Mouse (Mus musculus) brain, embryonic 18.5 days (tissue): ENCODE data around the gene Syn2.

ENCODE experiments used
- DNase-seq: peaks from one replicate; pipeline ENCODE4 v3.0.0-alpha.2; 2012; ENCODE audit warnings: low read depth, low spot score

The Syn2 gene

DNA sequence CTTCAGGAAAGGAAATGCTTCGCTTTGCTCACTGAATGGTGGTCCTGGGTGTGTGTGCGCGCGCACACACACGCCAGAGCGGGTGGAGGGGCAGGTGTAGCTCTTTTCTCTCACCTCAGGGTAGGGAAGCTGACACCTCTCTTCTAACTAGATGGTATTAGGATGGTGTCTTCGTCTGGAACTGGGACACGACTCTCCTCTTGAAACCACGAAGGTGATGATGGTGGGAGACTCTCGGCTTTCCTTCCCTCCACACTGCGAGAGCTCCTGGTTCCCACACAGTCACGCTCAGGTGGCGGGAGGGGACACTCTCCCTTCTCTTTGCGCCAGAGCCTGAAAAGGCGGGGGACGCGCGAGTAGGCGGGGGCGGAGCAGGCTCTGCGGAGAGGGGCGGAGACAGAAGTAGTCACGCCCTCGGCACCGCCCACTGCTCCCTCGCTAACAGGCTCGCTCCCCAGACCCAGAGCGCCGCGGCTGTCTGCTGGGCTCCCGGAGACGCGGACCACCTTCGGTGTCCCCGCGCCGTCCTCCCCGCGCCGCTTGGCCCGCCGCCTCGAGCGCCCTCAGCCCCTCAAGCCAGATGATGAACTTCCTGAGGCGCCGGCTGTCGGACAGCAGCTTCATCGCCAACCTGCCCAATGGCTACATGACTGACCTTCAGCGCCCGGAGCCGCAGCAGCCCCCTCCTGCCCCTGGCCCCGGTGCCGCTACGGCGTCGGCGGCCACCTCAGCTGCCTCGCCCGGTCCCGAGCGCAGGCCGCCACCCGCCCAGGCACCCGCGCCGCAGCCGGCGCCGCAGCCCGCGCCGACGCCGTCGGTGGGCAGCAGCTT, at the start of gene Syn2:
Gene Syn2 (plus strand): TSS at position 402 of the 831 bp plus-strand sequence.
- DNase-seq: peak; percentile 74

DNA sequence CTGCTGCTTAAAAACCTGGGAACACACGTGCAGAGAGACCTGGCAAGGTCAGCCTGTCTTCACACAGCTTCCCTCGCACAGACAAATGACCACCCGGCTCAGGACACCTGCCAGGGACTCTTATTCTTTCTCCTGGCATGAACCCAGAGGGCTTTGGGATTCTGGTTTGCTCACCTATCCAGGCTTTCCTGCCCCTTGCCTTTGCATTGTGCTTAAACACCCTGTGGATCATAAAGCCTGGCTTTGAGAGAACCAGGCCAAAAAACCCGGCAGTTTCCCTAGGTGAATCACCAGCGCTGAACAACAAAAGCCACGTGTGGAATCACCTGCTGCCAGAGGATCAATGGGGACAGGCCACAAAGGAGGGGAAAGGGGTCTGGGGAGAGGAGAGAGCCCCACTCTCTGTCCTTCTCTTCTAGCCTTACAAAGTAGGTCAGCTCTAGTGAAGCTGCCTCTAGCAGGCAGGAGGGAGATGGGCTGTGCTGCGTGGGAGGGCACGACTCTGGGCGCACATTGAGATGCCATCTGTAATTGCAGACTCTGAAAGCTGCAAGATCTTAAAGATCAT, 49.3 kb upstream of the Syn2 start:
- DNase-seq: no peak

DNA sequence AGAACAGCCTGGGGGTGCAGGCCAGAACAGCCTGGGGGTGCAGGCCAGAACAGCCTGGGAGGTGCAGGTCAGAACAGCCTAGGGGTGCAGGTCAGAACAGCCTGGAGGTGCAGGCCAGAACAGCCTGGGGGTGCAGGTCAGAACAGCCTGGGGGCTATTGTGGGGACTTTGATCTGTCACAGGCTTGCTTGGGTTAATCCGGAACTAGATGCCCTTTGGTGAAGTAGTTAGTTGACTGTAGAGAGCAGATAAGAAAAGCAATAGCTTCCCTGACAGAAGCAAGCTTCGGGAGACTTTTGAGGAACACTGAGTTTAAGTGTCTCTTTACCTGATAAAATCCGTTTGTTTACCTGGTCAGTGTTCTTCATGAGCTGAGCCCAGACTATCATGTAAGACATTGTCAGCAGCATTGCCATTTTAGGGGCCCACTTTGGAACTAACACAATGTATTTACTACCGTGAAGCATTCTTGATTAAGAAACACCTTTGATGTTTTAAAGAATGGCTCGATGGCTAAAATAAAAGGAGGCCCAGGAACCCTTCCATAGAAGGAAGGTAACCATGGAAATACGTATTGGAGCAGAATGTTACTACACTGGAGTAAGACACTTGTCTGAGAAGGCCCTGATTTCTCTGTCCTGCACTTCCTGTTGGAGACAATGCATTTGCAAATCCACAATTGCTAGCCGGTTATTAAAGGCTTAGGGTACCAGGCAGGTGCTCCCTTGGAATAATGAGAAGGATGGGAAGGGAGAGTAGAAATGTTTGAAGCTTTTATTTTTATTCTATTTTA, 46.2 kb upstream of the Syn2 start:
- no peak for DNase-seq

DNA sequence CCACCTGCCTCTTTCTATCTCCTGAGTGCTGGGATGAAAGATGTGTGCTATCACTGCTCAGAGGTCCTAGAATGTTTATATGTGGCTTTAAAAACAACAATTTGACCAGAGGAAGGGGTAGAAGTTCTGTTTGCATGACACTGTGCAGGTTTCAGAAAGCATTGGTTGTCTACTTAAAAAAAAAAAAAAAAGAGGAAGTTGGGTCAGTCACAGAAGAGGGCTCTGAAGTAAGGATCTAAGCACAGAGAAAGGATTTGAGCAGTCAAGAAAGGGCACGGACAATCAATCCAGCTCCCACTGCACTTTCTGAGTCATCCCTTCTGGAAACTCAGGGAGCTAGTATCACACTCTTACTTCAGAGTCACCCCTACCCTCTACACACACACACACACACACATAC, 43.0 kb upstream of the Syn2 start:
- no peak for DNase-seq

DNA sequence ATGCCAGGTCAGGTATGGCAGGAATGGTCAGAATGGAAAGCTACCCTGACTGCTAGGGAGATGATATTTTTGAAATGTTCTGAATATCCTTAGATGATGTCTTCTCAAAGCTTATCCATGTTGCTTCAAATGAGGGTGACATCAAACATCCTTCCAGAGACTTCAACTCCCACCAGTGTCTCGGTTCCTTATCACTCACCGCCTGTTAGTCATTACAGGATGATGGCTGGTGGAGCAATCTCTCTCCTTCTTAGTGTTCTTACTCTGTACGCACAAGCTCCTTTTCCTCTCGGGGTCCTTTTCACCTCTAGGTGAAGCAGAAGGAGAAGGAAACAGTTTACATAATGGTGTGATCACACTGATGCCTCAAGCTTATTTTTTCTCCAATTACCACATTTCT, 32.2 kb upstream of the Syn2 start:
- DNase-seq: no peak

DNA sequence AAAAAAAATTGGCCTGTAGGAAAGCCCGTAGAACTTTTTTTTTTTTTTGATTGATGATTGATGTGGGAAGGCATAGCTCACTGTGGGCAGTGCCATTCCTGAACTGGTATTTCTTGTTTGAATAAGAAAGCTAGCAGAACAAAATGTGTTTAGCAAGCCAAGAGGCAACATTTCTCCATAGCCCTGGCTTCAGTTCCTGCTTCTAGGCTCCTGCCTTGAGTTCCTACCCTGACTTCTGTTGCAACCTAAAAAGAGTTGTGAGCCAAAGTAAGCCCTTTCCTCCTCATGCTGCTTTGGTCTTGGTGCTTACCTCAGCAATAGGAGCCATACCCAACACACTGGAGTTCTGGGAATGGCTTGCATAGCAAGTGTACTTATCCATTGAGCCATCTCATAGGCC, 23.3 kb upstream of the Syn2 start:
- DNase-seq: no peak

DNA sequence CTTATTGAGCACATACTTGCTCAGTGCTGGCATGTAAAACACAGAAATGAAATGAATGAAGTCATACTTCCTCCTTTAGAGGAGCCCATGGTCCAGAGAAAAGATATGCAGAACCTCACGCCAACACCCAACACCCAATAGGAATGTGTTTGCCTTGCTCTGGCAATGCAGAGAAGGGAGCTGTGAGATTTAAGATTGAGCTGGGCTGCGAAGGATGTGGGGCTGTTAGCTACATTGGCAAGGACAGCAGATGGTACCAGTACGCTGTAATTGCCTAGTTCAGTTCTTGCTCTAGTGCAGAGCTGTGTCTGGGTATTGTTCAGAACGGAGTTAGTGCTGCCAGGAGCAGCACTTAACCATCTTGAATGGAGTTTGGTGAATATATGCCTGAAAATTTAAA, 12.5 kb upstream of the Syn2 start:
- DNase-seq: no peak

DNA sequence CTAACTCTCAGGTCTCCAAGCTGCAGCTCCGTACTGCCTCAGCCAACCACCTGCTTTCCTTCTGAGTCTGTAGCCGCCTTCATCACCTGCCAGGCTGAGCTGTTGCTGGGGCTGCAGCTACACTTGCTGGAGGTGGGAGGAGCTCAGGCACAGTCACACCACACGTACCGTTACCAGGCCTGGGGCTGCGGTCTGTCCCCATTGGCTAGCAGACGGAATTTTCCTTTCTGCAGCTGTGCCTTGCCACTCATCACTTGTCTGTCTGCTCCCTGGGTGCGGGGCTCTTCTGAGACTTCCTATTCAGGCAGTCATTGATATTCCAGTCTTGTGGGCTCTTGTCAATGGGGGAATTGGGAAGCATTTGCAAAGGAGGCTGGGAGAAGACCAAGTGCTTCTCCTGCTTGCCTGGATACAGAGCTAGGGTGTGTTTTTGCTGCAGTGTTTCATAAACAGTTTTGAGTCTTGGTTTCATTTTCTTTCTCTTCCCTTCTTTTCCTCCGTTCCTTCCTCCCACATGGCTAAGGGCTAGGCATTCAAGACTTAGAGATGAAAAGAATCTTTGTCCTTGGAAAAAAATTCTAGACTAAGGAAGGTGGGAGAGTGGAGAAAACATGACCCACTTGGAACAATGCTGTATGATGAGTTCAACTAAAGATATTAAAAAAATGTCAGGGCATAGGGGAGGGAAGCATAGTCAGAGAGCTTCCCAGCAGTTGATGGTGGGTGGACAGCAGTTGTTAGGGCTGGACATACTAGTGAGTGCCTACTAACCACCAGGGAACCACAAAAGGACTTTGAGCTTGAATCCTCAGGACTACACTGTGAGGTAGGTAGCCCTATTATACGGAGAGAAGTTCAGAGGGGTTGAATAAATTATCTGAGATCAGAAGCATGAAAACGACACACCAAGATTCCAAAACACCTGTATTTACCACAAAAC, 11.2 kb upstream of the Syn2 start:
- peak; percentile 73 for DNase-seq

DNA sequence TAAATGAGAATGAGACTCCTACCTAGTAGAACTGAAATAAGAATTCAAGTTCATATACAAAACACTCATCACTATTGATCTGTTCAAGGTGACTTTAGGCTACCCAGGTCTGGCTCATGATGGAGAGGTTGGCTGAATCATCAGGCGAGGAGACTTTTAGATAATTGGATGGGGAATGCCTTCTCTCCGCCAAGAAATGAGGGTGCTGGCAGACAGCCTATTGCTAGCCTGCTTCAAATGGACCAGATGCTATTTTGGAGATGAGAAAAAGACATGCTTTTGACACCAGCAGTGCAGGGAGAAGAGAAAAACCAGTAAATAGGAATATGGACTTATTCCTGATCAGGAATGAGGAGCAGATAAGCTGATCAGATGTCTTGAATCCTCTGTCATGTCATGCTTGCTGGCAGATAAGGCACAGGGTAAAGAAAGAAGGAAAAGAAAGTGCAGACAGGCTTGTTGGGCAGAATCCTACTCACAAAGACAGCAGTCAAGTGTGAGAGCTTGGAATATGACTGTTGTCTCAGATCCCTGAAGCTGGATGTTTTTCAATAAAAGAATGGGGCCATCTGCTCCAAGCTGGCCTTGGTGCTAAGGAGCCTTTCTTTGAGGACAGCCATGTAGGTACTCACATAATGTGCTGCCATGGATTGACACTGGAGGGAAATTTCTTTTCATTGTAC, 9.9 kb upstream of the Syn2 start:
- DNase-seq: no peak

DNA sequence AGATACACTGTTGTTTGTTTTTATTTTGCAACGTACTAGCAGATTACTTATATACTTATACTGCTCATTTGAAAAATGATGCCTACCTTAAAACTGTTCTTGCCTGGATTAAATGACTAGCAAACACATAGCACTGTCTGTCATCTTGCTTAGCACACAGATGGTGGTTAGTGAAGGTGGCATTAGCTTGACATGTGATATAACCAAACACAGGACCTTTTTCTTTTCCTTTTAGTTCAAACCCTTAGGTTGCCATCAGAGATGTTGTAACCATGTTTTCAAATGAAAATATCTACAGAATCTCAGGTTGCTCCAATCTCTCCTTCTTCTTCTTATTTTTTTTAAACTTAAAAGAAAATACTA, 9.4 kb upstream of the Syn2 start:
- DNase-seq: no peak

DNA sequence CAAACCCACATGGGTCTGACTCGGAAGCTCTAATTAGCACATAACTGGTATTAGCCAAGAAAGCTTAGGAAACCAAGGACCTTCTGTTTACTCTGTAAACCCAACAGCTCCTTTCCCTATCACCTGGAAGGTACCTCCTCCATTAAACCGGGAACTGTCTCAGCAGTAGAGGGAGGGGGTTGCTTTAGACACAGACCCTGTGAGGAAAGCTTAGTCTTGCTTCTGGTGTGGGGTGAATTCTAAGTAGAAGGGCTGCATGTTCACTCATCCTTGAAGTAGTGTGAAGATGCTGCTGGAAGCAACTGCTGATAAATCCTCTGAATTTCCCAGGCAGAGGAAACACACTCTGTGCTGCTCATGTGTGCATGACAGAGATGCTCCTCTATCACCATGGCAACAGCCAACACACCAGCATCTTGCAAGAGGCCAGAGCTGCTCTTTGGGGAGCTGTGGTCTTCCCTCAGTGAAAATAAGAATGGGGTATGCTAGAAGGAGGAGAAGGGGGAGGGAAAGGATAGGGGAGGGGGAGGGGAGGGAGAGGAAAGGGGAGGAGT, 8.4 kb upstream of the Syn2 start:
- DNase-seq: peak; percentile 77

DNA sequence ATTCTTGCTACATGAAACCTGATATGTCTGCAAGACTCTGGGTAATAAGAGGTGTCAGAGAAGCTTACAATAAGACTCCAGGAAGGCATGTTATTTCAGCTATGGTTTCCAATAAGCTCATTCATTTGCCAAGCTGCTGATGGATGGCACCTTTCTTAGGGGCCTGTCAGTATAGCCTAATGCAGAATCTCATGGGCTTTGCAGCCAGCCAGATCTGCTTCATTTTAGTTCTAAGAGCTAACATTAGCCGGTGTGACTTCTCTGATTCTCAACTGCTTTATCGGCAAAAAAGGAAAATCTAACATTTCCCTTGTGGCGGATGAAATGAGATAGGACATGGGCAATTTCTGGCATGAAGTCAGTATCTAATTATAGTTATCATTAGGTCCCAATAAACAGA, 7.9 kb upstream of the Syn2 start:
- DNase-seq: no peak

DNA sequence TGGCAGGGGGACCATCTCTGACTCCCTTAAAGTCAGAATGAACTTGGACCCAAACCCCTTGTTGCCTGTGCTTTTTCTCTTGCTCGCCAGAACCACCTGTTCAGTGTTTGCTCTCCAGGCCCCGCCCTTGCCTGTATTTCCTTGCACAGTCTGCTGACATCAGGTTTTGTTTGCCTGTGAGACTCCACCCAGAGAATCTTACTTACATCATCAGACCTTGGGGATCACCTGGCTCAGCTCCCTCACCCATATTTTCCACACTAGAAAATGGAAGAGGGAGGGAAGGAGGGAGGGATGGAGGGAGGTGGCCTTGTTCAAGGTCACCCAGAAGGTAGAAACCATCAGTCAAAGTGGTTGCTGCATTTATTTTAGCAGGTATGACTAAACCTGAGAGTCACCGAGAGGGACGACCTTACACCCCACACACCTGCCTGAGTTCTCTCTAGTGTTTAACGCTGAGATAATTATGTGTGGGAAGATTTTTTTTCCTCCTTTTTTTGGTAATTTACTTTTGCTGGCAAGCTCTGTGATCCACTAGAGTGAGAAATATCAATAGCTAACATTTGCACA, 7.4 kb upstream of the Syn2 start:
- no peak for DNase-seq

DNA sequence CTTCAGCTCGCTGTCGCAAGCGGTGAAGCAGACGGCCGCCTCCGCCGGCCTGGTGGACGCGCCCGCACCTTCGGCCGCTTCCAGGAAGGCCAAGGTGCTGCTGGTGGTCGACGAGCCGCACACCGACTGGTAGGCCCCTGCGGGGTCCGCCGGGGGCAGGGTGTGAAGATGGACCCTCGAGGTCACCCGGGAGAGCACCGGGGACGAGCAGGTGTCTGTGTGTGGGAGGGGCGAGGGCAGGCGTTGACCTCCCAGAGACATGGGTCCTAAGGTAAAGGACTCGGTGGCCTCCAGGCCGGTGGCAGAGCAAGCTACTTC, 589 bp downstream of the Syn2 start:
- no peak for DNase-seq

DNA sequence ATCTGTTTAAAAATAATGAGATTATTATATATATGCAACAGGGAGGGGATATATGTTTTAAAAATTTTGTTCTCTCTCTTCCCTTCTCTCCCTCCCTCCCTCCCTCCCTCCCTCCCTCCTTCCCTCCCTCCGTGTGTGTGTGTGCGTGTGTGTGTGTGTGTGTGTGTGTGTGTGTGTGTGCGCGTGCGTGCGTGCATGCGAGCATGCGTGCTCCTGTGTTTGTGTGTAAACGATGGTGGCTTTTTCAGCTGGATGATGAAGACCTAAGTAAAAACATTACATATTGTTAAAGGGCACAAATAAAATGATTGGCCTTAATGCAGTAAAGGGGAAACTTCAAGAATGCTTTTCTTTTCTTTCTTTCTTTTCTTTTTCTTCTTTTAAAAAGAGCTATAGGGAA, 1.5 kb downstream of the Syn2 start:
- no peak for DNase-seq

DNA sequence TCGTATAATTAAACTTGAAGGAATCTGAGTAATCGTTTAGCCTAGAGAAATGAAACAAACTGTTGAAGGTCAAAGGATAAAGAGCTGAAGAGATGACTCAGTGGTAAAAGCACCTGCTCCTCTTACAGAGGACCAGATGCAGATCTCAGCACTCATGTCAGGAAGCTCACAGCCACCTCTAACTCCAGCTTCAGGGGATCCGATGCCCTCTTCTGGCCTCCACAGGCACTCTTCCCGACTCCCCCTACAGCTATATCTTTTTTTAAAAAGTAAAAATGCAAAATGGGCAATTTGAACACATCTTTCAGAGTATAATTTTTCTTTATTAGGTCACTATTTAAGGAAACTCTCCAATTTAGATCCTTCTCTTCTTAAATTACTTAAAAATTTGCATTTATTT, 6.7 kb downstream of the Syn2 start:
- DNase-seq: no peak

DNA sequence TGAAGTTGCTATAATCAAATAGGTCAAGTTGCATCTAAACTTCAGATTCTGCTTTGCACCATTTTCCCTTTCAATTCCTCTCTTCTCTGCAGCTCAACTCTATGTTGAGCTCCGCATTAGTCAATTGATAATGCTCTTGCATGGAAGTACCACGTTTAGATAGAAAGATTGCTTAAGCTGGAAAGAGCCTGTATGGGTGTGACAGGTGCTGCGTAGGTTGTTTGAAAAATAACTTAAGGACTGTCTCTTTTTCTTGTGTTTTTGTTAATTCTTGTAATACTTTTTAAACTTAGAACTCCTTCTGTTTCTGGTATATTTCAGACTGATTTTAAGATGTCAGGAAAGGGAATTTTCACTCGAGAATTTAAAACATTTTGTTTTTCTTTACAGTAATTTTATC, 26.5 kb downstream of the Syn2 start:
- DNase-seq: no peak

DNA sequence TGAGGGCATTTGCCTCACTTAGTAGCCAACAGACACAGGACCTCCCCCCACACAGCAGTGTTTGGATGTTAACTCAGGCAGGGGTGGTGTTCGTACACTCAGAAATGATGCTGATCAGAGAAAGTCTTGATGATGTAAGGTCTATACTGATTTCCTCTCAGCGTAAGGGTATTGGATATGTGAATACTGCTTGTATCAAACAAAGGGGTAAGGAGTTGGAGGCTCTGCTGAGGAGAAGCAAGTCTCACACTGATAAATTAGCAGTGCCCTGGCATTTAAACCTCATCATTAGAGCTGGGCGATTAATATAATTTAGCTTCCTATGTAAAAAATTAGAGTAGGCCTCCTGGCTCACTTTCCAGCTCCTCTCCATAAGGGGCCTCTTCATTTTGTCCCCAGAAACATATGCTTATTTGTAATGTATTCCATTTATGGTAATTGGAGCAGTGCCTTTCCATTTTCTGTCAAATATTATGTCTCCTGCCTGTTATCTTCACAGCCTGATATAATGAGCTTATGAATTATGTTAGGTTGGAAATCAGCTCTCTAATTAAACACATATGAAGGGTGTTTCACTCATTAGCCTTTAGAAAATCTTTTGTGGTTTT, 31.3 kb downstream of the Syn2 start:
- DNase-seq: no peak

DNA sequence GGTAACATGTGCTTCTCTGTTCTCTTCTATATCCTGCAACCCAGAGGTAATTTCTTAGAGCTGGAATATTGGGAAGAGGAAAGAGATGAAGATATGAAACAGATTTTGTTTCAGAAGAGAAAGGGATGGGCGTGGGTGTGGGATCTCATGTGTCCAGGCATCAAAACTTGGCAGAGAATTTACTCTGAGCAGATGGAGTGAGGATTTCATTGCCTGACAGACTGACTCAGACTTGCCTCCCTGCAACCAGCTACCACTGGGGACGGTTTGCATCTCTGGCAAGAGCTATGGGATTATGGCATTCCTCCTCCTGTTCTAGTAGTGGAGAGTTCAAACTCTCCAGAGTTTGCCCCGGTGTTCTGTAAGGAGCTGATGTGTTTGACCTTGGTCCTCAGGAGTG, 34.2 kb downstream of the Syn2 start:
- DNase-seq: peak; percentile 36

DNA sequence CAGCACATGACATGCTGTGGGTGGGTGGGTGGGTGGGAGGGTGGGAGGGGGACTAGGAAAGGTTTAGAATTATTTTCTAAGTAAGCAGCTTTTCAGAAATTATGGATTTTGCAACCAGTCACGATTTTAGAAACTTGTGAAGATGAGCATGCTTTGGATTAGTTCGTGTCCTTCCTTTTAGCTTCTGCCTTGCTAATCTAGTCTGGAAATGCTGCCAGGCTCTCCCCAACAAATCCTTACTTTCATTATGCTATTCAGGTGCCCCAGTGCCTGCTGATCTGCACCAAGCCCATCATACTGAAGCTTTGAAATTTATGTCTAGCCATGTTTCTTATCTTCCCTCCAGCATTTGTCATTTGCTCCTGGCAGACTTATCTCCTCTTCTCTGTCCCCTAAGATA, 34.8 kb downstream of the Syn2 start:
- no peak for DNase-seq
